Mouse (Mus musculus): ENCODE results near the gene Plcl1.
A peak's percentile ranks its signal among the peaks of the same experiment; 100 is the strongest.

Gene Plcl1

DNA sequence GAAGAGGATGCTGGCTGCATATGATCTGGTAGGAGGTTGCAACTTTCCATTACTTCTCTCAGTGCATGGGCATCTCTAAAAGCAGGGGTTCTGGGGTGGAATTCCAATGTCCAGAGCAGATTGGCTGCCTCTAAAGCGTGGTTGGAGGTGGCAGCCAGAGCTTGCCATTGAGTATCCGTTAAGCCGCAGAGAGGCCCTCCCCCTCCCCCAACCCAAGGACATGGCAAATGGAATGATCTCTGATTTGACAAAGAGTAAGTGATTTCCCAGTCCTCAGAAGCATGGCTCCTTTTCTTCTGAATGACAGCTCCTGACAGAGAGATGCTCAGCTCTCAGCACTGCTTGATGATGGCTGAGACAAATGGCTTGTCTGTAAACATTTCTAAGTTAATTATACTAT, 296.4 kb downstream of the Plcl1 start:
- DNase-seq (ENCODE audit: low read depth, low spot score), result no peak

DNA sequence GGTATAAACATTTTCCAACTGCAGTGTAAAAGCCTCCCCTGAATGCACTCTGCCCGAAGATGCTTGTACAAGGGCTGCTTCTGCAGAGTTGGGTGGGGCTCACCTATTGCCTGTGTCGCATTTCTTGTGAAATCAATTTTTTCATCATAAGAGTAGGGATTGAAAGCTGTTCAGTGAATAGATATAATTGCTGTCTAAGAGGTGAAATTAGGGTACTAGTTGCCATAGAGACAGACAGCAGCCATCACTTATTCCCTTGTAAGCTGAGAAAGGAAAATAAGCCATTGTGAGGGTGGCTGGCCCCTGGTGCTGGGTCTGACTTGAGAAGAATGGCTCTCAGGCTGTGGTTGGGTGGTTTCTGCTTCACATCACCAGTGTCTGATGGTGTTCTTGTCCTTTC, 299.0 kb downstream of the Plcl1 start:
- DNase-seq (ENCODE audit: low read depth, low spot score), result peak; percentile 3

DNA sequence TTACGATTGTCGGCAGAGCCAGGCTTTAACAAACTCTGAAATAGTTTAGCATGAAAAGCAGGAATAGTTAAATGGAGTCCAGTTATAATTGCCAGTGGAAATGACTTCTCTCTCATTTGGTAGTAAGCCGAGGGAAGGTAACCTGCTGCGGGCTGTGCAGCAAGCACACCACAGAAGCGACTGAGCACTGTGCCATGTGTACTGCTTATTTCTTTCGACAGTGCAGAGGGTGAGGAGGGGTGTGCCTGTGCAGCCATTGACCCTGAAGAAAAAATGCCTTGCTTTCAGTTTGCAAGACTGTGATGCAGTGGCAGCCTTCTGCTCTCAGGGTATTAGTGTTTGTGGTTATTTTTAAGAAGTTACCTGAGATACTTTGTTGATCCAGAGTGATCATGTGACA, 299.5 kb downstream of the Plcl1 start:
- no peak for DNase-seq (ENCODE audit: low read depth, low spot score)

DNA sequence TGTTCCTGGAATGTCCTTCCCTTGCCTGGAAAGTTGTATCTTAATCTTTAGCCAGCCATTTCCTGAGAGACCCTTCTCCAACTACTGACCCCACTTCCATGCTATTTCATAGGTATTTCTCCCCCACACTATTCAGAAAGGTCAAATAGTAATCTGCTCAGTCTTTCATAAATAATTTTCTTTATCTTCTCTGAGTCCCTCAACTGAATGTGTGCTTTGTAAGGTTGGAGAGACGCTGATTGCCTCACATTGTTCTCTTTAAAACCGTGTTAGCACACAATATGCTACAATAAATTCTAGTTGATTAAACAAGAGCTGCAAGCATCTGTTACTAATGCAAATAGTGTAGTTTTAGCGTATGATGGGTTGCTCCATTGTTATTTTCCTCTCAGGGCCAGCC, 300.0 kb downstream of the Plcl1 start:
- DNase-seq (ENCODE audit: low read depth, low spot score), result no peak

DNA sequence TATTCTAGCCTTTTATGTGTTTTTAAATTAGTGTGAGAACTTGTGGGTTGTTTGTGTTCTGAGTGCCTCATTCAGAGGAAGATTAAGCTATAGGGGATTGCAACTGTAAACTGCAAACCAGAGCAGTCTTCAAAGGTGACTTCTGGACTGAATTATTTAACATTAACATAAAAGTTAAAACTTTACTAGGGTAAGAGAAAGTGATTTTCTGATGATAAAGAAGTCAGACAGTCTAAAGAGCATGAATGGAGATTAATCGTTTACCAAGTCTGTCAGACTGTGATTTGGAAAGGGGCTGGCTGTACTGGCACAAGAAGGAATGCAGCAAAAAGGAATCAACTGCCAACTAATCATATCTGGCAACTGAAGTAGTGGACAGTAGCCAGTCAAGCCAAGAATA, 301.2 kb downstream of the Plcl1 start:
- no peak for DNase-seq (ENCODE audit: low read depth, low spot score)

DNA sequence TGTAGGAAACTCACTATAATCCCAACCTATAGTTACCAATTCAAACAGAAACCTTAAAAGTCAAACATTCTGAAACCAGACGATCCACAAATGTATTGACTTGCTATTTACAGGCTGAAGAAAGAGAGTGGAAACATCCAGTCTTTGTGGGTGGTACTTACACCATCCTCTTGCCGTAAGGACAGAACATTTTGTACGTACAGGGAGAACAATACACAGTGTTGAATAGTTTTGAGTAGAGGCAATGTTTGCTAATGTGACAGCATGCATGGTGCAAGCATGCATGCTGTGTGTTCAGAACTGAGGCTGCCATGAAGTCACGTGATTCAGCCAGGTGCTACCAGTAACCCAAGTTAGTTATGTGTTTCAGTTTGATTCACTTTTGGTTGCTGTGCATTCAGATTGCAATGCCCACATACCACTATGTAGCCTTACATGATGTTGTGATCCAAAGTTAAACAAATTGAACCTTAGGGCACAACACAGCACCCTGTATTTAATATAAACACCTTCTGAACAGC, 311.6 kb downstream of the Plcl1 start:
- DNase-seq (ENCODE audit: low read depth, low spot score), result no peak

DNA sequence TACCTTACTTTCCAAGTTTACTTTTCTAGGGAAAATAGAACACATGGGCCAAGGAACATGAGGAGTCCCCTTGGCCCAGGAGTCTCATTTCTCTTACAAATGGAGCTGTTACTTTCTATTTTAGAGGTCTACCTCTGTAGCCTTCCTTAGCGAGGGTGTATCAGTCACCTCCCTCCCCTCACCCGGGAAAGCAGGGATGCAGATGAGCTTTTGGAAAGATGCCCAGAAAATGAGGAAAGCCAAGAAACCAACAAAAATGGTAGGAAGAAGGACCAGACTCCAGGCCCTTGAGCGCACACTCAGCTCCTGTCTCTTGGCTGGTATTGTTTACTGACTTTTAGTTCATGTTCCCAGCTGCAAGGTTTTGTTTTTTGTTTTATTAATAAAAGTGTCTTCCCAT, 319.7 kb downstream of the Plcl1 start:
- DNase-seq (ENCODE audit: low read depth, low spot score), result no peak

DNA sequence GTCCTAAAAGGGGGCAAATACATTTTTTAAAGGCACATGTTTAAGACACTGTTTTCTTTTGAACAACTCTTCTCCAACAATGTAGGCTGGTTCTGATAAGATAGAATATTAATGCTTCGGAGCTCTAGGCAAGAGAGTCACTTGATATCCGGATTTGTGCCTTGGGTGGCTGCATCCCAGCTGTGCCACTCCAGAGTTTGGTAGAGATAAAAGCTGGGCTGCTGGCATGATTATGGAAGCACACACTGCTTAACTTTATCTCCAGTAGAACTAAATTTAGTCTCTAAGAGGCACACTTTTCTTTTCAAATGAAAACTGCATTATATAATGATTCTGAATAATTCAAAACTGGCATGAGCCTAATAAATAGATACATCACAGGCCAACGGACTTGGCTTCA, 323.6 kb downstream of the Plcl1 start:
- no peak for DNase-seq (ENCODE audit: low read depth, low spot score)

DNA sequence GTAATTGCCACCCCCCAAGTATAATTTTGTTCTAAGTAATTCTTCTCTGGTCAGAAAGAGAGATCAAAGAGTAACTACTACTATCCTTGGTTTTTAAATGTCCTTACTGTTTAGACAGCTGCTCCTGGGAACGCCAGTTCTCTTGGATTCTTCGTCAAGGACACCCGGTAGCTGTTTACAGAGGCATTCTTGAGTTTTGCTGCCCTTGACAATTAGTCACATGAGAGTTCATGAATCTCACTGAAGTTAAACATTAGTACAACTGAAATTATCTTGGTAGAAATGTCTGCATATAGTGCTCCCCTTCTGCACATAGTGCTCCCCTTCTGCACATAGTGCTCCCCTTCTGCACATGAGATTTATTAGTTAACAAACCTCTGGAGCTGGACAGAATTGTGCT, 327.2 kb downstream of the Plcl1 start:
- no peak for DNase-seq (ENCODE audit: low read depth, low spot score)

DNA sequence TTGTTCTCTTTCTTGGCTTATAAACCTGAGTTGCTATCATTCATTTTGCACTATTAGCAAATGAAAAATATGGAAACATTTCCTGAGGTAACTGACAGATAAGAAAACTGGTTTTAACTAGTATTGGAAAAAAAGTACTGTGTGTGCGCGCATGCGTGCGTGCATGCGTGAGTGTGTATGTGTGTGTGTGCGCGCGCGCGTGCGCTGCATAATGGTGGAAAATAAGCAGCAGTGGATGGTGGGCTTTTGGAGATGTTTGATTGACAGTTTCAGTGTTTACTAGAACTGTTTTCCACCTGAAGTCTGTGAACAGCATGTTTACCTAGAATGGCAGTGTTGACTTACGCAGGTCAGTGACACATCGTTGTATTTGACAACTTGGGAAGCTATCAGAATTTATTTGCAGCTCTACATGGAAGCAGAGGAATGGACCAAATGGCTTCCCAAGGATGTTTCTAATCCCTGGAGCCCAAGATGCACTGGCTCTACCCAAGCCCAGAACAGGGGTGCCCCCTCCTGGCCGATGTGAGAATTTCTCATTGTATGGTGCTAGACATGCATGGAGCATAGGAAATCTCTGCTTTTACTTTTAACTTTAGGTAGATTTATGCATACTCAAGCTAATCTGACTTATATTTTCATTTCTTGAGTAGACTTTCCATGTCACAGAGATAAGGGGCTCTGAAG, 330.5 kb downstream of the Plcl1 start:
- peak; percentile 75 for DNase-seq (ENCODE audit: low read depth, low spot score)

DNA sequence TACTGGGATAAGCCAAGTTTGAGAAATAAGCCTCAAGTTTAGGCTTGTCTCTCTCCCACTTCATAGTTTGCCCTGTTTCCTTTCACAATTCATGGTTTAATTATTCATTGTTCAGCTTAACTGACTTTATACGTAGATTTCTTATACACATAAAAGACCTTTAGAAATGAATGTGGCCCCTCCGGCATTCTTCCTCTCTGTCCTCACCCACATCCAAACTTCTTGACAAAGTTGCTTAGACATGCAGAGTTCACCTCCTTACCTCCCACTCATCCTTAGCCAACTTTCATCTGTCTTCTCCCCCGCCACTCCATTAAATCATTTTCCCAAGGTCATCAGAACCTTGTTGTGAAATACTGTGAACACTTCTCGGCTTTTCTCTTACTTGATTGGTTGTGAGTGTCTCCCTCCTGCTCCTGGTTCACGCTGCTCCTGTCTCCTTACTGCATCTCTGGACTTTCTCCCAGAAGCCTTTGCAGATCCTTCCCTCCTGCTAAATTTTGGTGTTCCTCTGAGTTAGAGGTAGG, 331.1 kb downstream of the Plcl1 start:
- no peak for DNase-seq (ENCODE audit: low read depth, low spot score)

DNA sequence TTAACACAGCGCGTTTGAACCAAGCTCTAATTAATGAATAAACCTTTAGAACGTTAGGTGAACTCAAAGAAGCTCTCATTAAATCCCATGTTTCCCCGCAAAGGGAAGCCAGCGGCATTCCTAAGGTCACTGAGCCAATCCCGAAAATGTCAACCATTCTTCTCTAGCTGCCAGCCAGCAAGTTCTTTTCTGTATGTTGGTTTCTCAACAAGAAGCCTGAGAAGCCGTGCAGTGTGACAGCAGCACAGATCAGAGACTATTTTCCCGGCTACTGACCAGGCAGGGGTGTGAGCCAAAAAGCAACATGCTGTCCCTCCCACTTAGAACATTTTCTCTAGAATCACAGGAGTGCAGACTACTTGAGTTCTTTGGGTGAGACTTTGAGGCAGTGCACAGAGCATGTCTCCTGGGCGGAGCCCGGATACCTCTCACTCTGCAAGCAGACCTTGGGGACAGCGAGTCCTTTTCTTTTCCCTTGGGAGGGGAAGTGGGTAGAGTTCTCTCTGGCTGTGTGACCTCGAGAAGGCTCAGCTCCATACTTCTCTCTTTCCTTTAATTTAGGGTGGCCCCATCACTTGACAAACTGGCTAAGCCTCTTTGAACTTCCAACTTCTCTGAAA, 333.1 kb downstream of the Plcl1 start:
- DNase-seq (ENCODE audit: low read depth, low spot score), result no peak

DNA sequence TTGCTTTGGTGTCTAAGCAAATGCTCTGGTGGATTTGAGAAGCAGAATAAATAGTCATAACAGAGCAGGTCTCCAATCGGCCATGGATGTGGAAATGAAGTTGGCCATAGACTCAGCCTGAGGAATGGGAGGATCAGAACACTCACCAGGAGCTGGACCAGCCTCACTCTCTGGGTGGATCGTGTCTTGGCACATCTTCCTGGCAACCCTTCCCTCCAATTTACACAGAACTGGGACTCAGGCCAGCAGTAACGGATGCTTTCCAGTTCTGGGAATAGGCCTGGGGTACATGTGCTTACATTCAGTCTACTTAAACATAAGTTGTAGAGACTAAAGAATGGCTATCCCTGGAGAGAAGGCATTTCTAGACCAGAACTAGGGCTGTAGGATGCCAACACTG, 336.2 kb downstream of the Plcl1 start:
- no peak for DNase-seq (ENCODE audit: low read depth, low spot score)

DNA sequence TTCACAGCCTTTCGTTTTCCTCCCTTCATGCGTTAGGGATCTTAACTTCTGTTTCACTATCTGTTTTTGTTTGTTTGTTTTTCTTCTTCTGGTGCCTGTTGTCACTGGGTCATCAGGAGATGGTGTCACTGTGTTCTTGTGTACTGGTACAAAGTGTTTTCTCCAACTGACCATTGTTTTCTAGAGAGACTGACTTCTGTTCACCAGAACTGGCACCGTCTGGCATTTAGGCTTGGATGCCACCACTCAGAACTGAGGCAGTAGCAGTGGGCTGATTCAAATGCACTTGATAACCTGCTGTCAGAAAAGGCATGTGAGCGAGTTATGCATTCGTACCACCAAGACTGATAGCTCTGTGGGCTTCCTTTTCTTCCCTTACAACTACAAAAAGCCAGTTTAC, 342.8 kb downstream of the Plcl1 start:
- no peak for DNase-seq (ENCODE audit: low read depth, low spot score)

DNA sequence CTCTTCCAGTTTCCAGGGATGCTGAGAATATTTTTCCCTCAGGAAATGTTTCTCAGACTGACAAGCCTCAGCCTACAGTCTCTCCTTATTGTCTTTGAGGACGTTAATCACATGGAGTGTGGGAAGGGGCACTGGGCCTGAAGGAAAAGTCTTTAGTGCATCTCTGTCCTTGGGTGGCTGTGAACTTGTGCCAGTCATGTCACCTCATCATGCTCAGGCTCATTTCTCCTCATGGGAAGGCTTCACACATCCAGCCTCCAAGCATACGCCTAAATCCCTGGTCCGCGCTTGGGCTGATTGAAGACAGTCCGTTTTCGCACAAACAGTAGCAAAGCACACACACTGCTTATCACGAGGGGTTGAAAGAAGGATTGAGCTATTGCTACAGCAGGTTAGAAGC, 344.0 kb downstream of the Plcl1 start:
- no peak for DNase-seq (ENCODE audit: low read depth, low spot score)

DNA sequence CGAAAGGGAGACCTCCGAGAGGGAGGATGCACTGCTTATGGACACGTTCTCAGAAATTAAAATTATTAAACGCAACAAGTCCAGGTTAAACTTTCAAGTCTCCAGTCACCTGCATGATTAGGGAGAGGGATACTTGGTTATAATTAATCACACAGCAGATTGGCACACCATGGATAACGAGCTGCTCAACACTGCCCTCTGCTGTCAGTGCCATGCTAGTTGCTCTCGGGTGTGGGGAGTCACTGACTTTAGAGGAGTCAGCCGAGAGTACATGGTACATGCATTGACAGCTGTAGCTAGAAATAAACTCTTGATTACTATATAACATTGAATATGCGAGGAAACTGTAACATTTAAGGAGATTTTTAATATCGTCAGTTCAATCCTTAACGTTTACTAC, 350.0 kb downstream of the Plcl1 start:
- DNase-seq (ENCODE audit: low read depth, low spot score), result no peak

DNA sequence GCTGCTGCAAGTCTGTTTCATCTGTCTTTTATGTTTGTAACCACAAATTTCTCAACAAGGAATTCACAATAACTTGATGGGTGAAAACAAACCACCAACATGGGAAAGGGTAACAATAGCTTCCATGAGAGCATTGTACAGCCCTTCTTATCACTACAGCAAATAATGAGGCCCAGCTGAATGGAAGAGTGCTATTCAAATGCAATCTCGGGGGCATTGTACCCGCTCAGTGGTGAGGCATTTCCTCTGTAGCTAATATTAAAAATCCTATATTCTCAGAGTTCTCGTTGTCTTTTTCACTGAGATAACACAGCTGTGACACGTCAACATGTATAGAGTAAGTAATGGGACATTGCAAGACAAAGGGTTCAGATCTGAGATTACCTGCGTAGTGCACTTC, 356.6 kb downstream of the Plcl1 start:
- no peak for DNase-seq (ENCODE audit: low read depth, low spot score)

DNA sequence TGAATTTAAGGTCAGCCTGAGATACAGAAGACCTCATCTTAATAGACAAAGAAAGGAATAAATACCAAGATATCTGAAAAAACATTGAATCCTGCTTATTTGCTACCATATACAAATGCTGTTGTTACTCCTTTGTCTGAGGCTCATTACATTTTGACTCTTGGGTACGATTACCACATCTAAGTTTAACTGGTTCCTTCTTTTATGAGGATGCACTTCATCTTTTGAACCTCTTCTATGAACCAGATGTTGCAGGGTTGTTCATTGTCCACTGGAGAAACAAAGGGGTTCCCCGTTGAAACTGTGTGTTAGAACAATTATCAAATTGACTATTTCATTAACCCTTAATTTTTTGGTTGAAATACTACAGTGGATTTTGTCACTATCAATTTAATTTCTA, 357.4 kb downstream of the Plcl1 start:
- no peak for DNase-seq (ENCODE audit: low read depth, low spot score)

DNA sequence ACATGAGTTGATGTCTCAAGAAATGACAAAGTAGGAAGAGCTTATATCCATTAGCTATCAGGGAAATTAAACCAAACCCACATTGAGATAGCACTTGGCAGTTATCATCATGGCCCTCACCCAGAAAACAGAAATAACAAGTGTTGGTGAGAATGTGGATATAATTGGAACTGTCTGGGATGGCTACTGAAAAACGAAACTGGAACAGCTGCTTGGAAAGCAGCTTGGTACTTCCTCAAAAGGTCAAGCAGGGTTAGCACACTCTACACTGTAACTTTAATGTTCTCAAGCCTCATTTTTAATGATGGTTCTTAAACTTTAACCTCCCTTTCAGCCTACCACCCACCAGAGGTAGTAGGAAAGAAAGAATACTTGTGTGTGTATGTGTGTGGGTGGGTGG, 361.0 kb downstream of the Plcl1 start:
- DNase-seq (ENCODE audit: low read depth, low spot score), result no peak

DNA sequence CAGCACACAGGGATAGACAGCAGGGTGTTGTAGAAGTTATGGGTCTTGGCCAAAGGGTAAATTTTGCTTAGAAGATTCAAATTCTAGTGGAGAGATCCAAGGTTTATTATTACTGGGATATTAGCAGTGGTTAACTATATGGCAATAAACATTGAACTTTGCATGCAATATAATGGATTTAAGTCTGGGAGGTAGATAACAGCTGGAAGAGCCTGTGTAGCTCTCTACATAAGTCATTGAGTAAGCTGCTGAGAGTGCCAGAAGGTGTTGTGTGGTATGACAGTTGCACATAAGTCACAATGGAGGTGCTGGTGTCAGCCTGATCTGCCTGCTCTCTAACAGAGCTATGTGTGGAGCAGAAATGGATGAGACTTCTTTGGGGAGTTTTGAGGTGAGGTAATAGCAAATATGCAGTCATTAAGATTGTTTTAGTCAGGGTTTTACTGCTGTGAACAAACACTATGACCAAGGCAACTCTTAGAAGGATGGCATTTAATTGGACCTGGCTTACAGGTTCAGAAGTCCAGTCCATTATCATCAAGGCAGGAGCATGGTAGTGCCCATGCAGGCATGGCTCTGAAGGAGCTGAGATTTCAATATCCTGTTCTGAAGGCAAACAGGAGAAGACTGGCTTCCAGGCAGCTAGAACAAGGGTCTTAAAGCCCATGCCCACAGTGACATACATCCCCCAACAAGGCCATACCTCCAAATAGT, 364.5 kb downstream of the Plcl1 start:
- no peak for DNase-seq (ENCODE audit: low read depth, low spot score)

DNA sequence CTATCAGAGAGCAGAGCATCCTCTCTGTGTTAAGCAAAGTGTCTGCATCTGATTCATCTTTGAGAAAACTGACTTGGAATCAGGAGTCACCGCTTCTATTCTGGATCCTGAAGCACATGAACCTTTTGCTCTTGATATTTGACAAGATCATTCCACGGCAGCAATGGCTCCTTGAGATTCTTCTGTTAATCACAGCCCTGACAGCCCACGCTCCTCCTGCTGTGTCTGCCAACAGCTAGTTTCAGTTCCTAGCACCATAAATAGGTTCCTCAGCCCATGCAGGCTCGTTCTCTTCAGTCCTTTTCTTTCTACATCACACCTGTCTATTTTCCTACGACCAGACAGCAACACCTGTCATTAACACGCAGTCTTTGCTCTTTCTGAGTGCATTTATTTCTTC, 387.1 kb downstream of the Plcl1 start:
- DNase-seq (ENCODE audit: low read depth, low spot score), result no peak
